Mouse (Mus musculus): ENCODE measurements around the gene D430041D05Rik. TPM values are rescaled to one million over a fixed set of nuclear protein-coding genes. Genes with fewer than 3 reads are reported as not detected.

The D430041D05Rik gene
- total and polyA plus RNA-seq, 3 experiments = not detected

DNA sequence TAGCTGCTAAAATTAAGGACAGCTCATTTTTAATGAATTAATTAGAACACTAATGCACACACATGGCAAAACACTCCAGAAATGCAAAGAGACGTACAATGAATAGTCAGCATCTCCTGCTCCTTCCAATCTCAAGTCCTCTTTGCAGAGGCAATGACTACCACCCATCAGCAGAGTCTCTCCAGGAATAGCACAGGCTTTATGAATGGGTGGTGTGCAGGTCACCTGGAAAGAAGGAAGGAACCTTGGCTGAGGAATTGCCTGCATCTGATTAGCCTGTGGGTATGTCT lies 58.7 kb downstream of the D430041D05Rik start:
- no peaks in the 10 kb centered on the region for H3K4me1 ChIP-seq (ENCODE audit: control insufficient read depth in 1 of 2, insufficient read depth in 2 of 2)
- no peak for DNase-seq (ENCODE audit: extremely low read depth)
- no peaks in the 10 kb centered on the region for H3K27me3 ChIP-seq (replicated peaks)
- H3K27ac ChIP-seq (ENCODE audit: insufficient read depth, low read depth) = no peak overlapping the region
- H3K4me3 ChIP-seq (replicated peaks in 1 of 3; ENCODE audit: low read depth in 2 of 3, low read length in 2 of 3, poor library complexity in 1 of 3) = no peak overlapping the region
- no peaks in the 10 kb centered on the region for H3K79me2 ChIP-seq (replicated peaks; ENCODE audit: control insufficient read depth, extremely low read depth, insufficient read depth, poor library complexity, severe bottlenecking)
- in situ Hi-C loops (cut with MboI; ENCODE audit: low pct_ligation_motif_present, low pct_unique_long_range_greater_than_20kb, low sequenced_read_pairs) (no loop called here), dilution Hi-C loops (cut with MboI; ENCODE audit: extremely low pct_ligation_motif_present, extremely low pct_unique_long_range_greater_than_20kb, low sequenced_read_pairs) (no loop called here)
- TF ChIP-seq POLR2AphosphoS2 (IDR thresholded peaks at IDR 0.05; ENCODE audit: low read depth, low read length) = no peak
- TF ChIP-seq TBP (conservative IDR thresholded peaks at IDR 0.05; ENCODE audit: low read depth, low read length) = no peak
- no peak for TF ChIP-seq NELFE (IDR thresholded peaks at IDR 0.05; ENCODE audit: low read depth, low read length)
- TF ChIP-seq BHLHE40 (IDR thresholded peaks at IDR 0.05; ENCODE audit: low read depth, low read length) = no peak
- TF ChIP-seq POLR2A (IDR thresholded peaks at IDR 0.05; ENCODE audit: low read depth, low read length) = no peak
- TF ChIP-seq JUN (IDR thresholded peaks at IDR 0.05; ENCODE audit: insufficient read depth, low read depth, low read length) = no peak
- no peak for TF ChIP-seq MAZ (IDR thresholded peaks at IDR 0.05; ENCODE audit: low read depth, low read length)
- no peaks in the 10 kb centered on the region for H3K36me3 ChIP-seq (replicated peaks in 1 of 2; ENCODE audit: control insufficient read depth in 1 of 2, insufficient read depth in 1 of 2, low read length in 1 of 2)
- no peak overlapping the region for H3K4me2 ChIP-seq (ENCODE audit: insufficient read depth, low read depth, poor library complexity, severe bottlenecking)
- no peaks in the 10 kb centered on the region for H3K9me3 ChIP-seq (replicated peaks; ENCODE audit: low read length)
- H3K9ac ChIP-seq (ENCODE audit: insufficient read depth, low read depth) = no peak overlapping the region

GRCm38 (mm10) chr2:104351415-104352203 lies 59.2 kb downstream of the D430041D05Rik start:
- Histone ChIP-seq H3K4me1 (ENCODE audit: control insufficient read depth in 1 of 2, insufficient read depth in 2 of 2) (no peaks in the 10 kb centered on the region), H3K4me3 (replicated peaks in 1 of 3; ENCODE audit: low read depth in 2 of 3, low read length in 2 of 3, poor library complexity in 1 of 3) (no peak overlapping the region), H3K4me2 (ENCODE audit: insufficient read depth, low read depth, poor library complexity, severe bottlenecking) (no peak overlapping the region), H3K9me3 (replicated peaks; ENCODE audit: low read length) (no peaks in the 10 kb centered on the region), H3K27me3 (replicated peaks) (no peaks in the 10 kb centered on the region), H3K9ac (ENCODE audit: insufficient read depth, low read depth) (no peak overlapping the region), H3K27ac (ENCODE audit: insufficient read depth, low read depth) (no peak overlapping the region), H3K79me2 (replicated peaks; ENCODE audit: control insufficient read depth, extremely low read depth, insufficient read depth, poor library complexity, severe bottlenecking) (no peaks in the 10 kb centered on the region), H3K36me3 (replicated peaks in 1 of 2; ENCODE audit: control insufficient read depth in 1 of 2, insufficient read depth in 1 of 2, low read length in 1 of 2) (no peaks in the 10 kb centered on the region)
- DNase-seq (ENCODE audit: extremely low read depth) = no peak
- in situ Hi-C loops (cut with MboI; ENCODE audit: low pct_ligation_motif_present, low pct_unique_long_range_greater_than_20kb, low sequenced_read_pairs) (no loop called here), dilution Hi-C loops (cut with MboI; ENCODE audit: extremely low pct_ligation_motif_present, extremely low pct_unique_long_range_greater_than_20kb, low sequenced_read_pairs) (no loop called here)
- TF ChIP-seq PAX5 (IDR thresholded peaks at IDR 0.05; ENCODE audit: low read length) (no peak), POLR2A (IDR thresholded peaks at IDR 0.05; ENCODE audit: low read depth, low read length) (no peak), MYC (IDR thresholded peaks at IDR 0.05; ENCODE audit: low read depth, low read length) (no peak), KAT2A (IDR thresholded peaks at IDR 0.05; ENCODE audit: insufficient replicate concordance, low read length) (no peak), ZC3H11A (IDR thresholded peaks at IDR 0.05; ENCODE audit: low read depth, low read length) (no peak), ETS1 (conservative IDR thresholded peaks at IDR 0.05; ENCODE audit: low read depth, low read length) (no peak), ELF1 (IDR thresholded peaks at IDR 0.05; ENCODE audit: low read depth, low read length) (no peak), ZNF384 (IDR thresholded peaks at IDR 0.05; ENCODE audit: low read depth, low read length) (no peak), BHLHE40 (IDR thresholded peaks at IDR 0.05; ENCODE audit: low read depth, low read length) (no peak), MXI1 (IDR thresholded peaks at IDR 0.05; ENCODE audit: low read depth, low read length) (no peak), ZKSCAN1 (IDR thresholded peaks at IDR 0.05; ENCODE audit: borderline replicate concordance, low read depth, low read length) (no peak), POLR2AphosphoS2 (IDR thresholded peaks at IDR 0.05; ENCODE audit: low read depth, low read length) (no peak)
